Mouse (Mus musculus) cortical plate, adult 2 months (tissue): Measurements from ENCODE around the gene Cog3. TPM values are rescaled to one million over a fixed set of nuclear protein-coding genes. Genes with fewer than 3 reads are reported as not detected.

ENCODE experiments used
- H3K27ac ChIP-seq: fragments of 200-500 bp; 2 replicates; pipeline ENCODE4 v1.5.1; 2012; ENCODE audit warnings: low read length, control low read depth, inconsistent platforms; ENCODE audit not compliant: insufficient read depth
- H3K4me1 ChIP-seq: fragments of 200-500 bp; 2 replicates; pipeline ENCODE4 v1.6.1; 2011; ENCODE audit warnings: low read length; ENCODE audit not compliant: control insufficient read depth, insufficient read depth
- H3K4me3 ChIP-seq: fragments of 200-500 bp; 2 replicates; pipeline ENCODE4 v1.5.1; 2011; ENCODE audit warnings: mild to moderate bottlenecking, low read length, control low read depth; ENCODE audit not compliant: insufficient read depth
- CTCF ChIP-seq: fragments of 200-500 bp; IDR thresholded peaks from 2 replicates; pipeline ENCODE4 v1.5.1; 2011; ENCODE audit warnings: mild to moderate bottlenecking, control low read depth, low read length; ENCODE audit not compliant: insufficient read depth; ENCODE audit errors: extremely low read depth
- POLR2A ChIP-seq: fragments of 200-500 bp; IDR thresholded peaks from 2 replicates; pipeline ENCODE4 v1.6.1; 2011; ENCODE audit warnings: mild to moderate bottlenecking, low read length, control low read depth; ENCODE audit not compliant: insufficient read depth; ENCODE audit errors: extremely low read depth
- polyA plus RNA-seq: library from polyadenylated mRNA; depleted of rRNA; stranded (reverse); fragments of >200 nt; gene quantifications from 2 replicates; pipeline ENCODE4 v1.2.3, GENCODE M21; 2012

Gene Cog3
- polyA plus RNA-seq, 1 experiment: 24.4 TPM

GRCm38 (mm10) chr14:75713661-75714060 is 40.7 kb downstream of the Cog3 start:
- Histone ChIP-seq H3K27ac (no peak overlapping the region), H3K4me3 (no peak overlapping the region), H3K4me1 (no peaks in the 10 kb centered on the region)
- TF ChIP-seq POLR2A (no peak), CTCF (peak; percentile 37; the same call in 1 of the 2 replicates)

- H3K4me1 ChIP-seq: no peaks in the 10 kb centered on the region
- no peak for TF ChIP-seq POLR2A
- TF ChIP-seq CTCF: no peak
Observed at GRCm38 (mm10) chr14:75712687-75713086, 41.6 kb downstream of the Cog3 start.

GRCm38 (mm10) chr14:75711731-75712130 is 42.6 kb downstream of the Cog3 start:
- Histone ChIP-seq H3K4me1 (no peaks in the 10 kb centered on the region), H3K27ac (no peak overlapping the region), H3K4me3 (no peak overlapping the region)
- no peak for TF ChIP-seq CTCF
- no peak for TF ChIP-seq POLR2A

More at GRCm38 (mm10) chr14:75712687-75713086, 41.6 kb downstream of the Cog3 start:
- H3K27ac ChIP-seq: no peak overlapping the region
- no peak overlapping the region for H3K4me3 ChIP-seq

- no peak overlapping the region for H3K27ac ChIP-seq
- TF ChIP-seq POLR2A: no peak
- TF ChIP-seq CTCF: no peak
Observed at GRCm38 (mm10) chr14:75708986-75709385, 45.3 kb downstream of the Cog3 start.

GRCm38 (mm10) chr14:75707771-75708170 is 46.5 kb downstream of the Cog3 start:
- no peak for TF ChIP-seq POLR2A
- TF ChIP-seq CTCF: no peak
- Histone ChIP-seq H3K27ac (no peak overlapping the region), H3K4me1 (no peaks in the 10 kb centered on the region), H3K4me3 (no peak overlapping the region)

More at GRCm38 (mm10) chr14:75708986-75709385, 45.3 kb downstream of the Cog3 start:
- no peak overlapping the region for H3K4me3 ChIP-seq
- H3K4me1 ChIP-seq: no peaks in the 10 kb centered on the region

- Histone ChIP-seq H3K4me1 (no peaks in the 10 kb centered on the region), H3K27ac (no peak overlapping the region), H3K4me3 (no peak overlapping the region)
- TF ChIP-seq CTCF: no peak
- TF ChIP-seq POLR2A: no peak
Observed at GRCm38 (mm10) chr14:75706647-75707046, 47.7 kb downstream of the Cog3 start.

GRCm38 (mm10) chr14:75697928-75698327 is 56.4 kb downstream of the Cog3 start:
- H3K27ac ChIP-seq: no peak overlapping the region
- TF ChIP-seq CTCF: no peak
- no peak for TF ChIP-seq POLR2A
- no peak overlapping the region for H3K4me3 ChIP-seq
- no peaks in the 10 kb centered on the region for H3K4me1 ChIP-seq

- no peak for TF ChIP-seq CTCF
- H3K4me1 ChIP-seq: no peaks in the 10 kb centered on the region
Observed at GRCm38 (mm10) chr14:75696096-75696495, 58.2 kb downstream of the Cog3 start.

GRCm38 (mm10) chr14:75690428-75690827 is 63.9 kb downstream of the Cog3 start:
- no peak overlapping the region for H3K27ac ChIP-seq
- TF ChIP-seq POLR2A (no peak), CTCF (no peak)
- no peaks in the 10 kb centered on the region for H3K4me1 ChIP-seq
- H3K4me3 ChIP-seq: no peak overlapping the region

More at GRCm38 (mm10) chr14:75696096-75696495, 58.2 kb downstream of the Cog3 start:
- Histone ChIP-seq H3K27ac (no peak overlapping the region), H3K4me3 (no peak overlapping the region)

GRCm38 (mm10) chr14:75676316-75676715 is 78.0 kb downstream of the Cog3 start:
- no peak overlapping the region for H3K4me3 ChIP-seq
- TF ChIP-seq CTCF: no peak
- TF ChIP-seq POLR2A: no peak
- no peak overlapping the region for H3K27ac ChIP-seq
- H3K4me1 ChIP-seq: no peaks in the 10 kb centered on the region
